Comparison of ENCODE assay signal across 12 mouse cellular contexts in the genomic region with DNA sequence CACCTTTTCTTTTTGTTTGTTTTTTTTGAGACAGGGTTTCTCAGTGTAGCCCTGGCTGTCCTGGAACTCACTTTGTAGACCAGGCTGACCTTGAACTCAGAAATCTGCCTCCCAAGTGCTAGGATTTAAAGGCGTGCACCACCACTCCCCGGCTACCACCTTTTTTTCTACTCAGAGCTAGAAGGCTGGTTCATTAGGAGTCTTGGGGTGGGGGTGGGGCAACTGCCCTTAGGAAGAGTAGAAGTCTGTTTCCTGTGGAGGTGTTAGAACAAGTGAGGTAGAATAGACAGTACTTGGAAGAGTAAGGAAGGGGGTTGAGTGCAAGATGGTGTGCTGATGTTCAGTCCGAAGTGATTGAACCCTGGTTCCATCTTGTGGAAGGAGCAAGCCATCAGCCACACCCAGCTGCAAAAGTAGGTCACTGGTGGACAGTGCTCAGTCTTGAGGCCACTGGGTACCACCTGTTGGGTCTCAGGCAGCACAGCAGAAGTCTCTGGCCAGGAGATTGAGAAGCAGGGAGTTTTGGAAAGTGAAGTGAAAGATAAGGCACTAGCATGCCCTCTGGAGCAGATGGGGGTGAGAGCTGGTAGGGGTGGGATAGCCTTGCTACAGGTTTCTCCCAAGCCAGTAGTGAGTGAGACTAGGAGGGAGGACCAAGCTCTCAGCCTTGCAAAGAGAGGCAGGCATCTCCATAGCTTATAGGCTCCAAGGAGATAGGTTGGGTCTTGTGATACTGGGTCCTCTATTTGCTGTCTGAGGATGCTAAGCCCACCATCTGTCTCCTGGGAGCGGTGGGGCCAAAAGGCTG. TPM values are rescaled to one million over a fixed set of nuclear protein-coding genes. Genes with fewer than 3 reads are reported as not detected.
DNase-seq lines count a peak whose midpoint lies in the region; ATAC-seq and TF ChIP-seq lines count a peak whose summit lies in the region.
"Had no signal": no experiment of that assay in that cellular context is flagged by ENCODE, and none has a peak within 500 bp of the region (broad histone marks: within the 10 kb centered on the region; RNA-seq: fewer than 3 reads in every experiment).

No protein-coding gene starts in this region.

- H3K4me3 ChIP-seq in liver, embryonic 12.5 days, result no peak overlapping the region
- H3K4me3 ChIP-seq in liver, embryonic 11.5 days (ENCODE audit: low read depth, low read length), result no peak overlapping the region
- H3K4me3 ChIP-seq in intestine, embryonic 15.5 days (replicated peaks), result no peak overlapping the region
- no peak overlapping the region for H3K4me3 ChIP-seq in small intestine, adult 2 months (ENCODE audit: low read depth, low read length)
- H3K4me3 ChIP-seq in forebrain, postnatal 0 days (ENCODE audit: low read depth, low read length), result no peak overlapping the region
- H3K4me3 ChIP-seq: embryonic facial prominence, embryonic 12.5 days; neural tube, embryonic 13.5 days had no signal

- peaks cover 62% of the 10 kb centered on the region for H3K4me1 ChIP-seq in liver, embryonic 12.5 days
- H3K4me1 ChIP-seq in liver, embryonic 11.5 days (replicated peaks; ENCODE audit: control insufficient read depth, insufficient read depth, low read length), result peaks cover 48% of the 10 kb centered on the region
- H3K4me1 ChIP-seq in intestine, embryonic 15.5 days (replicated peaks), result peaks cover 44% of the 10 kb centered on the region
- H3K4me1 ChIP-seq in small intestine, adult 2 months (ENCODE audit: control insufficient read depth, insufficient read depth, insufficient read length, low read length), result peaks cover 54% of the 10 kb centered on the region
- H3K4me1 ChIP-seq in forebrain, postnatal 0 days (ENCODE audit: insufficient read depth), result peaks cover 9% of the 10 kb centered on the region

- H3K9ac ChIP-seq in liver, embryonic 12.5 days, result no peak overlapping the region
- H3K9ac ChIP-seq in liver, embryonic 11.5 days (ENCODE audit: low read depth, low read length), result no peak overlapping the region
- H3K9ac ChIP-seq in intestine, embryonic 15.5 days, result 0 out of 2 replicates have a peak overlapping the region, but pooled peaks have one; percentile 8
- no peak overlapping the region for H3K9ac ChIP-seq in forebrain, postnatal 0 days
- H3K9ac ChIP-seq: neural tube, embryonic 13.5 days had no signal

- H3K36me3 ChIP-seq in liver, embryonic 12.5 days, result peaks cover 26% of the 10 kb centered on the region
- H3K36me3 ChIP-seq in liver, embryonic 11.5 days (ENCODE audit: control insufficient read depth, insufficient read depth, low read length), result peaks cover 13% of the 10 kb centered on the region; the same call in 1 of the 2 replicates
- H3K36me3 ChIP-seq in intestine, embryonic 15.5 days, result peaks cover 11% of the 10 kb centered on the region
- peaks cover 22% of the 10 kb centered on the region for H3K36me3 ChIP-seq in small intestine, adult 2 months (ENCODE audit: control insufficient read depth, insufficient read depth, low read length)
- peaks cover 17% of the 10 kb centered on the region for H3K36me3 ChIP-seq in forebrain, postnatal 0 days (ENCODE audit: insufficient read depth)

- no peak overlapping the region for H3K4me2 ChIP-seq in liver, embryonic 12.5 days
- no peak overlapping the region; the same call in 1 of the 2 replicates for H3K4me2 ChIP-seq in liver, embryonic 11.5 days
- no peak overlapping the region; the same call in 1 of the 2 replicates for H3K4me2 ChIP-seq in intestine, embryonic 15.5 days (replicated peaks)
- no peak overlapping the region for H3K4me2 ChIP-seq in forebrain, postnatal 0 days (ENCODE audit: low read depth)
- H3K4me2 ChIP-seq: neural tube, embryonic 13.5 days had no signal

- DNase-seq in heart, adult 11 months, result peak; percentile 93
- no peak for DNase-seq in heart, adult 8-10 months (ENCODE audit: low spot score)
- no peak for DNase-seq in liver, embryonic 11.5 days (ENCODE audit: low spot score)
- no peak for DNase-seq in Muller cell, postnatal 12 days (ENCODE audit: inconsistent ontology term)
- no peak for DNase-seq in forebrain, postnatal 0 days
- DNase-seq: right cerebral cortex, postnatal 25 days; thymus, postnatal 25 days had no signal

- H3K27ac ChIP-seq in liver, embryonic 12.5 days, result peak overlapping the region; percentile 2; the same call in 1 of the 2 replicates
- H3K27ac ChIP-seq in liver, embryonic 11.5 days (ENCODE audit: low read depth, low read length), result no peak overlapping the region
- H3K27ac ChIP-seq in intestine, embryonic 15.5 days, result no peak overlapping the region
- H3K27ac ChIP-seq in small intestine, adult 2 months (ENCODE audit: insufficient read depth, low read depth, low read length), result peak overlapping the region; percentile 99; the same call in 1 of the 2 replicates
- H3K27ac ChIP-seq in forebrain, postnatal 0 days (ENCODE audit: low read depth, low read length), result no peak overlapping the region
- H3K27ac ChIP-seq: neural tube, embryonic 13.5 days had no signal

- H3K27me3 ChIP-seq in liver, embryonic 12.5 days (replicated peaks), result no peaks in the 10 kb centered on the region
- no peaks in the 10 kb centered on the region for H3K27me3 ChIP-seq in liver, embryonic 11.5 days (replicated peaks; ENCODE audit: control insufficient read depth, insufficient read depth, low read length)
- no peaks in the 10 kb centered on the region for H3K27me3 ChIP-seq in intestine, embryonic 15.5 days (replicated peaks)
- no peaks in the 10 kb centered on the region for H3K27me3 ChIP-seq in small intestine, adult 2 months (ENCODE audit: control insufficient read depth, insufficient read depth, low read length)
- no peaks in the 10 kb centered on the region for H3K27me3 ChIP-seq in forebrain, postnatal 0 days (ENCODE audit: insufficient read depth, low read length)
- H3K27me3 ChIP-seq: embryonic facial prominence, embryonic 12.5 days; neural tube, embryonic 13.5 days had no signal

- no peak for ATAC-seq in liver, embryonic 12.5 days
- ATAC-seq in liver, embryonic 11.5 days (replicated peaks; ENCODE audit: low FRiP score), result no peak
- ATAC-seq in intestine, embryonic 15.5 days, result no peak
- no peak for ATAC-seq in forebrain, postnatal 0 days

- no peak for TF ChIP-seq POLR2A in small intestine, adult 2 months (IDR thresholded peaks at IDR 0.05; ENCODE audit: low read depth, low read length)

- H3K9me3 ChIP-seq in liver, embryonic 12.5 days (replicated peaks), result no peaks in the 10 kb centered on the region
- no peaks in the 10 kb centered on the region for H3K9me3 ChIP-seq in liver, embryonic 11.5 days (ENCODE audit: control insufficient read depth, low read length)
- H3K9me3 ChIP-seq in intestine, embryonic 15.5 days, result no peaks in the 10 kb centered on the region
- no peaks in the 10 kb centered on the region for H3K9me3 ChIP-seq in forebrain, postnatal 0 days (ENCODE audit: low read length)
- H3K9me3 ChIP-seq: embryonic facial prominence, embryonic 12.5 days had no signal

- no peak for TF ChIP-seq CTCF in small intestine, adult 2 months (IDR thresholded peaks at IDR 0.05; ENCODE audit: extremely low read depth, insufficient read length, insufficient replicate concordance, low read depth, low read length)
- TF ChIP-seq CTCF in forebrain, postnatal 0 days (IDR thresholded peaks at IDR 0.05; ENCODE audit: low read depth), result no peak

- WGBS in liver, embryonic 12.5 days (ENCODE audit: insufficient replicate concordance), result 63% methylated on average over 4 of the region's 4 CpGs
- WGBS in liver, embryonic 11.5 days, result 72% methylated on average over 4 of the region's 4 CpGs
- WGBS in intestine, embryonic 15.5 days, result 75% methylated on average over 4 of the region's 4 CpGs
- 51% methylated on average over 4 of the region's 4 CpGs for WGBS in small intestine, adult 2 months
- WGBS in forebrain, postnatal 0 days, result 82% methylated on average over 4 of the region's 4 CpGs

RNA-seq across cellular contexts. Expression of a gene that starts 4.1 kb away (rescaled TPM):
- total RNA-seq in heart, adult 8-10 months (2022), result 100 to 1,000 TPM in 1 of 4 experiments, 10 to 100 TPM in 3; 70.8 to 183 (median 86.1) TPM
- polyA plus RNA-seq in liver, embryonic 12.5 days (2016; fragmentation: Nextera tagmentation; extraction: Ambion mirVana), result 22.5 and 23.5 TPM in 2 replicates
- polyA plus RNA-seq in liver, embryonic 11.5 days (2014; fragmentation: Nextera tagmentation; extraction: Ambion mirVana), result 34.0 and 35.9 TPM in 2 replicates
- polyA plus RNA-seq in intestine, embryonic 15.5 days (2015; fragmentation: Nextera tagmentation; extraction: Ambion mirVana), result 53.8 and 54.5 TPM in 2 replicates
- 38.3 and 60.3 TPM in 2 replicates for polyA plus RNA-seq in small intestine, adult 2 months (2012; rRNA removed)
- 65.5 and 70.6 TPM in 2 replicates for total RNA-seq in forebrain, postnatal 0 days (2014; rRNA removed)
- 61.9 and 65.2 TPM in 2 replicates for polyA plus RNA-seq in forebrain, postnatal 0 days (2015; fragmentation: Nextera tagmentation; extraction: Ambion mirVana)

RNA-seq across cellular contexts. Expression of a gene that starts 46.6 kb away (rescaled TPM):
- 10 to 100 TPM; 17.2 to 28.0 (median 21.1) TPM for total RNA-seq in heart, adult 8-10 months (2022)
- polyA plus RNA-seq in liver, embryonic 12.5 days (2016; fragmentation: Nextera tagmentation; extraction: Ambion mirVana), result 61.1 and 68.6 TPM in 2 replicates
- 107 and 109 TPM in 2 replicates for polyA plus RNA-seq in liver, embryonic 11.5 days (2014; fragmentation: Nextera tagmentation; extraction: Ambion mirVana)
- 97.9 and 131 TPM in 2 replicates for polyA plus RNA-seq in intestine, embryonic 15.5 days (2015; fragmentation: Nextera tagmentation; extraction: Ambion mirVana)
- 55.7 and 59.1 TPM in 2 replicates for polyA plus RNA-seq in small intestine, adult 2 months (2012; rRNA removed)
- total RNA-seq in forebrain, postnatal 0 days (2014; rRNA removed), result 30.9 and 31.6 TPM in 2 replicates
- 40.2 and 43.9 TPM in 2 replicates for polyA plus RNA-seq in forebrain, postnatal 0 days (2015; fragmentation: Nextera tagmentation; extraction: Ambion mirVana)

RNA-seq across cellular contexts. Expression of a gene that starts 47.0 kb away (rescaled TPM):
- total RNA-seq in heart, adult 8-10 months (2022), result 10 to 100 TPM in 2 of 4 experiments, 1 to 10 TPM in 2; 7.4 to 10.3 (median 9.9) TPM
- polyA plus RNA-seq in liver, embryonic 12.5 days (2016; fragmentation: Nextera tagmentation; extraction: Ambion mirVana), result 6.9 and 7.6 TPM in 2 replicates
- polyA plus RNA-seq in liver, embryonic 11.5 days (2014; fragmentation: Nextera tagmentation; extraction: Ambion mirVana), result 13.9 and 14.2 TPM in 2 replicates
- polyA plus RNA-seq in intestine, embryonic 15.5 days (2015; fragmentation: Nextera tagmentation; extraction: Ambion mirVana), result 12.7 and 14.0 TPM in 2 replicates
- 14.5 and 16.4 TPM in 2 replicates for polyA plus RNA-seq in small intestine, adult 2 months (2012; rRNA removed)
- total RNA-seq in forebrain, postnatal 0 days (2014; rRNA removed), result 10.2 and 11.9 TPM in 2 replicates
- polyA plus RNA-seq in forebrain, postnatal 0 days (2015; fragmentation: Nextera tagmentation; extraction: Ambion mirVana), result 5.5 and 7.6 TPM in 2 replicates

Comparison
In these comparisons a context has a peak if more than half of its experiments do, and no peak if none do; other contexts are left out.
1. H3K27ac ChIP-seq: peak in liver, embryonic 12.5 days (single experiment) and small intestine, adult 2 months (single experiment); none in liver, embryonic 11.5 days (single experiment), intestine, embryonic 15.5 days (single experiment) and forebrain, postnatal 0 days (single experiment).